Mouse (Mus musculus): ENCODE results near the gene Lamtor3. TPM values are rescaled to one million over a fixed set of nuclear protein-coding genes. Genes with fewer than 3 reads are reported as not detected.

The Lamtor3 gene
- total and polyA plus RNA-seq, 3 experiments = 77.5 to 88.3 TPM; not detected in 1

DNA sequence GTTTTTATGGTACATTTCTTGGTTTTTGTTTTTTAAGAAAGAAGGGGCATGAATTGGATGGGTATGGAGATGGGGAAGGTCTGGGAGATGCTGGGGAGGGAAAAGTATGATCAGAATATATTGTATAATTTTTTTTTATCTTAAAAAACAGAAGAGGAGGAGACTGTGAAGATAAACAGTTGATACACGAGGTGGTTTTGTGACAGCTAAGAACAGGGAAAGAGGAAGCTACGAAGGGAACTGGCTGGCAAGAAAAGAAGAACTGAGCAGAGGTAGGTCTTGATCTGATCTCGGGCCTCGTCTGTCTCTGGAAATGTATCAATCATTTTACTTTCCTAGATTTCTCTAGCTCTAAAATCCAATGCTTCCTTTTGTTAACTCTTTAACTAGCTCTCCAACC, 29.2 kb downstream of the Lamtor3 start (continued):
- TF ChIP-seq MYB (IDR thresholded peaks at IDR 0.05; ENCODE audit: low read depth, low read length) (no peak), POLR2AphosphoS2 (IDR thresholded peaks at IDR 0.05; ENCODE audit: low read length) (no peak), ZKSCAN1 (IDR thresholded peaks at IDR 0.05; ENCODE audit: low read depth, low read length) (no peak), KAT2A (conservative IDR thresholded peaks at IDR 0.05; ENCODE audit: low read depth, low read length) (no peak), MYC (IDR thresholded peaks at IDR 0.05; ENCODE audit: low read depth, low read length) (peak; percentile 91), JUND (IDR thresholded peaks at IDR 0.05; ENCODE audit: low read depth, low read length) (no peak), RAD21 (IDR thresholded peaks at IDR 0.05; ENCODE audit: low read depth, low read length) (no peak), BHLHE40 (IDR thresholded peaks at IDR 0.05; ENCODE audit: borderline replicate concordance, low read depth, low read length) (peak; percentile 44; the same call in 1 of the 2 replicates), GATA1 (IDR thresholded peaks at IDR 0.05; ENCODE audit: low read depth, low read length) (peak; percentile 95), TBP (IDR thresholded peaks at IDR 0.05; ENCODE audit: low read depth, low read length) (peak; percentile 47; the same call in 1 of the 2 replicates), ZNF384 (IDR thresholded peaks at IDR 0.05; ENCODE audit: low read depth, low read length) (peak; percentile 76; the same call in 1 of the 2 replicates), EP300 (IDR thresholded peaks at IDR 0.05; ENCODE audit: low read depth in 1 of 2, low read length in 2 of 2) (peak; percentile 95 to 96), ETS1 (IDR thresholded peaks at IDR 0.05; ENCODE audit: low read depth, low read length) (peak; percentile 96), SMC3 (IDR thresholded peaks at IDR 0.05; ENCODE audit: low read depth, low read length) (no peak)

DNA sequence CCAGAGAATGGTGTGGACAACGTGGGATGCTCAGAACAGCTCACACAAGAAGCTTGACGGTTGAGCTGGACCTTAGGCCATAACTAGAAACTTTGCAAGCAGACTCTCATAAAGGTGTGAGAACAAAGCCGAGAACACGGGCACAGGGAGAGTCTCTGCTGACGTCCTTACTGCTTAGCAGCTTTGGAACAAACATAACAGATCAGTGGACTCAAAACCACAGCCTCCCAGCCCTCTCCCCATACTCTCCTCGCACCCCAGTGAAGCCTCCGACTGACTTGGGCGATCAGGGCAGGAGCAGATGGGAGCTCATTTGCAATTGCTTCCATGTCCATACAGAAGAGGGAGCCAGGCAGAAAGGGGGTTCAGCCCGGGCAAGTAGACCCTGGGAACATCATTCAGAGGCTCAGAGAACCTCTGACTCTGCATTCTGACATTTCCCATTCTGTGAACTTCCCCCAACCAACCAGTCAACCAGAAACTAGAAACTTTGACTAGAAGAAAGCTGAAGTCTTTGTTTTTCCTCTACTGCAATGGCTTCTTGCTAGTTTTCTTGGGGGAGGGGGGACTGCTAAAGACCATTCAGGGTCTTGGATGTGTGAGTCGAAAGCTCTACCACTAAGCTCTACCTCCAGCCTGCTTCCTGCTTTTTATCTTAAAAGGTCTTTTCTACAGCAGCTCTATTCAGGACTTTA, 32.0 kb downstream of the Lamtor3 start:
- H3K27ac ChIP-seq (ENCODE audit: control insufficient read depth, low read depth, low read length) = peak overlapping the region; percentile 78
- no peaks in the 10 kb centered on the region for H3K27me3 ChIP-seq (ENCODE audit: control insufficient read depth in 1 of 2, insufficient read depth in 2 of 2, low read length in 2 of 2)
- peaks cover 10 to 83% of the 10 kb centered on the region in 2 experiments for H3K36me3 ChIP-seq (ENCODE audit: control insufficient read depth in 1 of 2, insufficient read depth in 2 of 2, low read length in 2 of 2)
- H3K4me3 ChIP-seq (ENCODE audit: control insufficient read depth in 1 of 2, insufficient read depth in 1 of 2, low read depth in 2 of 2, low read length in 2 of 2) = no peak overlapping the region
- H3K4me1 ChIP-seq (ENCODE audit: control insufficient read depth in 1 of 2, insufficient read depth in 2 of 2, low read length in 2 of 2) = peaks cover 39 to 71% of the 10 kb centered on the region in 2 experiments
- TF ChIP-seq MAX (IDR thresholded peaks at IDR 0.05; ENCODE audit: low read length) = no peak
- TF ChIP-seq MAZ (IDR thresholded peaks at IDR 0.05; ENCODE audit: low read depth, low read length) = no peak
- no peak for TF ChIP-seq GATA1 (IDR thresholded peaks at IDR 0.05; ENCODE audit: low read depth, low read length)
- no peak for TF ChIP-seq E2F4 (IDR thresholded peaks at IDR 0.05; ENCODE audit: borderline replicate concordance, low read depth, low read length)
- TF ChIP-seq SIN3A (IDR thresholded peaks at IDR 0.05; ENCODE audit: low read length) = no peak
- no peak for TF ChIP-seq CTCF (IDR thresholded peaks at IDR 0.05 in 2 of 3, conservative IDR thresholded peaks at IDR 0.05 in 1 of 3; ENCODE audit: control insufficient read depth in 1 of 3, insufficient read depth in 1 of 3, low read depth in 2 of 3, low read length in 3 of 3, poor library complexity in 1 of 3, severe bottlenecking in 1 of 3)
- DNase-seq (ENCODE audit: low read depth, low spot score) = no peak
- H3K79me2 ChIP-seq (ENCODE audit: control insufficient read depth, insufficient read depth, low read length, poor library complexity) = peaks cover 4% of the 10 kb centered on the region
- peak overlapping the region; percentile 2; the same call in 1 of the 2 replicates for H3K9ac ChIP-seq (ENCODE audit: control insufficient read depth, low read depth, low read length, poor library complexity, severe bottlenecking)
- no peaks in the 10 kb centered on the region for H3K9me3 ChIP-seq (replicated peaks; ENCODE audit: insufficient read depth, low read length)
